Mouse (Mus musculus) neutrophil, adult 65 days (primary cell): ENCODE measurements around the gene Olfr490. TPM values are rescaled to one million over a fixed set of nuclear protein-coding genes. Genes with fewer than 3 reads are reported as not detected.

Source experiments
- total RNA-seq: library from RNA; stranded (reverse); gene quantifications from 2 replicates; pipeline ENCODE4 v1.2.4, GENCODE M21; 2023

Olfr490 gene
- not detected in 2 replicates for total RNA-seq

DNA sequence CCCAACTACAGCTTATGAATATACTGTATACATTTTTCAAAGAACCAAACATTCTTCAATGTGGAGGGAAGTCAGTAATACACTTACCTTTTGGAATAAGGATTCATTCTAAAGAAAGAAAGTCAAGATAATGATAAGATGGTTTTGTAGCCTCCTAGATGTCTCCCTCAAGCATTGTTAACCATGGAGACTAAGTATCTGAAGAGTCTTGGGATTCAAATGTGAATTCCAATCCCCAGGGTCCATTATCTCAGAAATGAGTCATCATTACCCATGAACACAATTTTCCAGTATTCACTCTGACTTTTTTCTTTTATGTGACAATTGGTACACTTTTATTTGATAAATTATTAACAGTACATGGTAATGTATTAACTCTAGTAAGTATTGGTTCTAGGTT lies at the start of gene Olfr490:
Gene Olfr490, minus strand, starts transcription at position 101 of the 400 bp plus-strand sequence.

GRCm38 (mm10) chr7:108323574-108323973 lies 34.8 kb upstream of the Olfr490 start, which contains the start of gene Olfr492:
Gene Olfr492, minus strand, starts transcription at chr7:108323674.

GRCm38 (mm10) chr7:108313151-108313550 lies 24.4 kb upstream of the Olfr490 start, which contains the start of gene Olfr491:
Gene Olfr491, plus strand, starts transcription at chr7:108313451.

DNA sequence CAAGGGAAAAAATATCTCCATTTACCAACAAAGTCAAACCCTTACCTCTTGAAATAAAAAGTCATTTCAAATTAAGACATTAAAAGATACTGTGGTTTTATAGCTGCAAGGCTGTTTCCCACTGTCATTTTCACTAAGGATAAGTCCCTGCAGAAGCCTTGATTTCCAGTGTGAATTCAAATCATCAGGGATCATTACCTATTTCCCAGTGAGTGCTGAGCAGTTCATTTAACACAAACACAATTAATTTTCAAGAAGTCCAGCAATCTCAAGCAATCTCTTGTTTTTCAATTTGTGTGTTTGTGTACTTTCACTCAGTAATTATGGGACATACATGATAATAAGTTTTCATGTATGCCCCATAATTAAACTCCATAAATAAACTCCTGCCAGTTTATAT lies 30.5 kb downstream of the Olfr490 start, which contains the start of gene Olfr488:
Gene Olfr488, minus strand, starts transcription at position 101 of the 400 bp plus-strand sequence.

Other genes with a start within 250 kb of the Olfr490 start
- gene Olfr479, start 238.2 kb downstream of the Olfr490 start, total RNA-seq = not detected in 2 replicates
- gene Olfr480, start 221.6 kb downstream of the Olfr490 start, total RNA-seq = not detected in 2 replicates
- gene Olfr481, start 209.1 kb downstream of the Olfr490 start, total RNA-seq = not detected in 2 replicates
- 2.1 and 2.4 TPM in 2 replicates for gene Olfr482, start 191.3 kb downstream of the Olfr490 start, total RNA-seq
- not detected in 2 replicates for gene Olfr483, start 188.1 kb downstream of the Olfr490 start, total RNA-seq
- not detected in 2 replicates for gene Olfr484, start 161.5 kb downstream of the Olfr490 start, total RNA-seq
- gene Olfr485, start 129.1 kb downstream of the Olfr490 start, total RNA-seq = not detected in 2 replicates
- gene Olfr486, start 116.2 kb downstream of the Olfr490 start, total RNA-seq = not detected in 2 replicates
- gene Olfr487, start 74.3 kb downstream of the Olfr490 start, total RNA-seq = not detected in 2 replicates
- gene Olfr488, start 30.6 kb downstream of the Olfr490 start, total RNA-seq = not detected in 2 replicates
- not detected in 2 replicates for gene Olfr491, start 24.5 kb upstream of the Olfr490 start, total RNA-seq
- gene Olfr492, start 34.7 kb upstream of the Olfr490 start, total RNA-seq = not detected in 2 replicates
- gene Olfr493, start 58.0 kb upstream of the Olfr490 start, total RNA-seq = not detected in 2 replicates
- not detected in 2 replicates for gene Olfr494, start 76.4 kb upstream of the Olfr490 start, total RNA-seq
- gene Olfr495, start 104.2 kb upstream of the Olfr490 start, total RNA-seq = not detected in 2 replicates
- not detected in 2 replicates for gene Olfr497, start 131.5 kb upstream of the Olfr490 start, total RNA-seq
- not detected in 2 replicates for gene Olfr498, start 176.4 kb upstream of the Olfr490 start, total RNA-seq
- not detected in 2 replicates for gene Olfr502, start 236.1 kb upstream of the Olfr490 start, total RNA-seq